Mouse (Mus musculus) liver, embryonic 14.5 days (tissue): ENCODE data around the gene Erich2. TPM values are rescaled to one million over a fixed set of nuclear protein-coding genes. Genes with fewer than 3 reads are reported as not detected.
A peak's percentile ranks its signal among the peaks of the same experiment; 100 is the strongest.
"Not testable (repeated sequence)": the region's sequence is repeated elsewhere in the genome, so short reads cannot be mapped to it uniquely, and the experiment has no call there.

ENCODE experiments used
- ATAC-seq: fragments of 200-750 bp; cut with Nextera tagmentation; 2 replicates; pipeline ENCODE4 v1.8.0; 2017; ENCODE audit warnings: moderate number of reproducible peaks, mild to moderate bottlenecking, moderate library complexity; ENCODE audit not compliant: insufficient read depth
- DNase-seq, 3 experiments: peaks; one replicate each; pipeline ENCODE4 v3.0.0-alpha.2; 2012 to 2013; ENCODE audit warnings: low read depth in 3 of 3, low spot score in 3 of 3
- H3K27ac ChIP-seq: fragments of 300-500 bp; sonication (generic); 2 replicates; pipeline ENCODE4 v1.5.1; 2014; ENCODE audit warnings: moderate library complexity, mild to moderate bottlenecking, control low read depth, inconsistent platforms
- H3K27me3 ChIP-seq: fragments of 300-500 bp; sonication (generic); 2 replicates; pipeline ENCODE4 v1.6.1; 2014; ENCODE audit warnings: mild to moderate bottlenecking, low read length, moderate library complexity; ENCODE audit not compliant: control insufficient read depth, insufficient read depth
- H3K36me3 ChIP-seq: fragments of 300-500 bp; sonication (generic); replicated peaks from 2 replicates; pipeline ENCODE4 v1.6.1; 2014; ENCODE audit warnings: low read depth; ENCODE audit not compliant: control insufficient read depth, insufficient read depth
- H3K4me1 ChIP-seq, 2 experiments: fragments of 200-500 bp in 1 of 2; fragments of 300-500 bp in 1 of 2; sonication (generic) in 1 of 2; replicated peaks; 2 replicates each; pipeline ENCODE4 v1.6.1; 2012 to 2014; ENCODE audit warnings: antibody characterized with exemption in 1 of 2, inconsistent platforms in 1 of 2, low read length in 1 of 2; ENCODE audit not compliant: control insufficient read depth in 2 of 2, insufficient read depth in 2 of 2
- H3K4me2 ChIP-seq: fragments of 300-500 bp; sonication (generic); 2 replicates; pipeline ENCODE4 v1.6.1; 2014; ENCODE audit warnings: low read depth, mild to moderate bottlenecking, control low read depth, moderate library complexity
- H3K4me3 ChIP-seq, 2 experiments: fragments of 200-500 bp in 1 of 2; fragments of 300-500 bp in 1 of 2; sonication (generic) in 1 of 2; 2 replicates each; pipeline ENCODE4 v1.5.1; 2012 to 2014; ENCODE audit warnings: low read depth in 2 of 2, low read length in 2 of 2, mild to moderate bottlenecking in 2 of 2, control low read depth in 1 of 2, inconsistent platforms in 1 of 2, moderate library complexity in 1 of 2; ENCODE audit not compliant: insufficient read depth in 1 of 2
- H3K9ac ChIP-seq: fragments of 300-500 bp; sonication (generic); replicated peaks from 2 replicates; pipeline ENCODE4 v1.6.1; 2014; ENCODE audit warnings: mild to moderate bottlenecking, control low read depth, moderate library complexity
- H3K9me3 ChIP-seq: fragments of 300-500 bp; sonication (generic); 2 replicates; pipeline ENCODE4 v1.6.1; 2016; ENCODE audit warnings: low read length, mixed read lengths; ENCODE audit not compliant: control insufficient read depth
- CTCF ChIP-seq: IDR thresholded peaks from 2 replicates; pipeline ENCODE4 v1.5.1; 2016; ENCODE audit warnings: antibody characterized with exemption, low read depth, control low read depth
- EP300 ChIP-seq: IDR thresholded peaks from 2 replicates; pipeline ENCODE4 v1.6.1; 2016; ENCODE audit warnings: antibody characterized with exemption, low read depth
- WGBS: fragments of 180-500 bp; shearing (Covaris S2); extraction: QIAGEN DNeasy Blood & Tissue Kit; methylation state at CpG from one replicate; pipeline ENCODE4 v1.1.7; 2014; ENCODE audit not compliant: insufficient replicate concordance; 5-methylcytosine and 5-hydroxymethylcytosine counted together
- polyA plus RNA-seq, 2 experiments: library from polyadenylated mRNA; depleted of rRNA in 1 of 2; stranded (reverse) in 1 of 2; unstranded in 1 of 2; fragments of >200 nt; fragmentation: Nextera tagmentation in 1 of 2; extraction: Ambion mirVana in 1 of 2; gene quantifications; 2 replicates each; pipeline versions ENCODE4 v1.2.1 to v1.2.3; 2012 to 2014

Gene Erich2
- polyA plus RNA-seq, 2 experiments, result not detected

GRCm38 (mm10) chr2:70538283-70538682 is 29.7 kb downstream of the Erich2 start:
- H3K4me3 ChIP-seq, H3K9ac ChIP-seq, DNase-seq, H3K27me3 ChIP-seq, H3K9me3 ChIP-seq, H3K4me1 ChIP-seq, H3K4me2 ChIP-seq, H3K27ac ChIP-seq, ATAC-seq, H3K36me3 ChIP-seq: not testable (repeated sequence)
- 23% methylated on average over 7 of the region's 7 CpGs for WGBS
- TF ChIP-seq CTCF, result peak; percentile 82

DNA sequence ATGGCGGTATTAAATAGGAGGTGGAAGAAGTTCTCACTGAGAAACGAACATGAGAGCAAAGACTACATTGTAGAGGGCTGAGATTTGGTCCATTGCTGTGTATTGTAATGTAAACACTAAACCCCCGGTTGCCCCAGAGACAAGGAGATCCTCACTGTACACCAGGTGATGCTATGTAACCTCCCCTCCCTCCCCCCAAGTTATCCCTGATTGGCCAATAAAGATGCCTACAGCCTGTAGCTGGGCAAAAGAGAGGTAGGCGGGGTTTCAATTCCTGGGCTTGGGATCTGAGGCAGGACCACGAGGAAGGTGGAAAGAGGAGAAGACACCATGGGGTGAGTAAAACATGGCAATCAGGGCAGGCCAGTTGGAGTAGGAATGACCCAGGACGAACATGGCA is 42.1 kb downstream of the Erich2 start:
- Histone ChIP-seq H3K9ac (no peak overlapping the region), H3K4me2 (no peak overlapping the region), H3K4me1 (no peaks in the 10 kb centered on the region), H3K4me3 (no peak overlapping the region), H3K36me3 (no peaks in the 10 kb centered on the region), H3K9me3 (no peaks in the 10 kb centered on the region), H3K27ac (no peak overlapping the region), H3K27me3 (no peaks in the 10 kb centered on the region)
- DNase-seq (no peak), ATAC-seq (no peak)
- TF ChIP-seq CTCF (no peak), EP300 (no peak)
- WGBS, result 51% methylated on average over 6 of the region's 6 CpGs

DNA sequence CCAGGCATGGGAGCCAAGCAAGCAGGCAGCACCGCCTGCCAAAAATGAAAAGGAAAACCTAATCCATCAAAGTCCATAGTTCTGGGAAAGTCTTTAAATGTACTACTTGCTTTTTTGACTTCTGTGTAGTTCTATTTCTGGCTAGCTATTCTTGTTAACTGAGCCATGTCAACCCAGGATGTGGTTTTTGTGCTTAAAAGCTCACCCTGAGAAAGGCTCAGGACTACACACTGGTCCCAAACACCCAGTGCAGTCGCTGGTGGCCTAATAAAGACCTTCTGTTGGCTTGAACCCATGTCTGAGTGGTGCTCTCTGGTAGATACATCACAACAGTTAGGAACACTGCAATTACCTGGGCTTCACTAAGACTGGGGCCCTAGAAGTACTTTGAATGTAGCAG is 42.8 kb downstream of the Erich2 start:
- Histone ChIP-seq H3K4me1 (no peaks in the 10 kb centered on the region), H3K4me3 (no peak overlapping the region), H3K27me3 (no peaks in the 10 kb centered on the region), H3K9ac (no peak overlapping the region), H3K27ac (no peak overlapping the region), H3K4me2 (no peak overlapping the region), H3K9me3 (no peaks in the 10 kb centered on the region), H3K36me3 (no peaks in the 10 kb centered on the region)
- ATAC-seq, result no peak
- TF ChIP-seq EP300 (no peak), CTCF (no peak)
- WGBS, result 46% methylated on average over 2 of the region's 2 CpGs
- no peak for DNase-seq

DNA sequence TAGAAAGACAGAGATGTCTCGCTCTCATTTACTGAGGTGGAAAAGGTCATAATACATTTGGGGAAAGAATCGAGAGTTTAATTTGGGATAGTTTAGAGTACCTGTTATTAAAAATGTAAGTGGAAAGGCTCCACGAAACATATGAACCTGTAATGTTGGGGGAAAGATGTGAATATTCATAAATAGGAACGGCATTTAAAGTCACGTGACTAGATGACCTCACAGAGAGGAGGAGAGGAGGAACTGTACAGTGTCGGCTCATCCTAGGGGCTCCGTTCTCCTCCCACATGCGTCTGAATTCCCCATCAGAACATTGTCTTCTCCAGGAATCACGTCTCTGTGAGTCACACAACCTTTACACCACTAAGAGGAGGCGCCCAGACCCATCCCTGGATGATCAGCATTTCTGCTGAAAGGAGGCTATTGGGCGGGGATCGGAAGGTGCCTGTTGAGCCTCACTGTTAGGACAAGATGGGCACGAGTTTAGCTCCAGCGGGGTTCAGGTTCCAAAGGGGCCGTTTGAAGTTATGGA is 43.5 kb downstream of the Erich2 start:
- no peak for TF ChIP-seq CTCF
- no peak for TF ChIP-seq EP300
- ATAC-seq, result no peak
- Histone ChIP-seq H3K27me3 (no peaks in the 10 kb centered on the region), H3K27ac (no peak overlapping the region), H3K4me1 (no peaks in the 10 kb centered on the region), H3K4me3 (no peak overlapping the region), H3K9me3 (no peaks in the 10 kb centered on the region), H3K36me3 (no peaks in the 10 kb centered on the region), H3K9ac (no peak overlapping the region), H3K4me2 (no peak overlapping the region)
- 62% methylated on average over 15 of the region's 15 CpGs for WGBS
- DNase-seq, result no peak

- no peak within 1 kb of the TSS for H3K9ac ChIP-seq
- no peak within 1 kb of the TSS for H3K4me2 ChIP-seq
- no peak for TF ChIP-seq EP300
- TF ChIP-seq CTCF, result no peak
- no peaks in the 10 kb centered on the region for H3K4me1 ChIP-seq
- H3K36me3 ChIP-seq, result no peaks in the 10 kb centered on the region
- no peak for ATAC-seq
- DNase-seq, result no peak
- no peak within 1 kb of the TSS for H3K4me3 ChIP-seq
- 34% methylated on average over 4 of the region's 4 CpGs for WGBS
- no peaks in the 10 kb centered on the region for H3K9me3 ChIP-seq
- H3K27me3 ChIP-seq, result no peaks in the 10 kb centered on the region
- no peak within 1 kb of the TSS for H3K27ac ChIP-seq
Measured at GRCm38 (mm10) chr2:70552772-70553171, 44.2 kb downstream of the Erich2 start, which contains the start of gene Gad1. TSS of gene Gad1 (plus strand) at chr2:70553072.
